Mouse (Mus musculus): ENCODE measurements around the gene Pygo1.

Gene Pygo1

GRCm38 (mm10) chr9:72935309-72935708 lies 9.9 kb downstream of the Pygo1 start:
- no peak for DNase-seq (ENCODE audit: low spot score in 2 of 2)

GRCm38 (mm10) chr9:72936301-72936700 lies 10.9 kb downstream of the Pygo1 start:
- no peak for DNase-seq (ENCODE audit: low spot score in 2 of 2)

- no peak for DNase-seq (ENCODE audit: low spot score in 2 of 2)
These were observed 18.0 kb downstream of the Pygo1 start for GRCm38 (mm10) chr9:72943424-72943823.

- no peak for DNase-seq (ENCODE audit: low spot score in 2 of 2)
These were observed 18.8 kb downstream of the Pygo1 start for GRCm38 (mm10) chr9:72944286-72944685.

- DNase-seq (ENCODE audit: low spot score in 2 of 2) = no peak
These were observed 21.6 kb downstream of the Pygo1 start for GRCm38 (mm10) chr9:72947010-72947409.

GRCm38 (mm10) chr9:72949572-72949971 lies 24.1 kb downstream of the Pygo1 start:
- DNase-seq (ENCODE audit: low spot score in 2 of 2) = no peak

- DNase-seq (ENCODE audit: low spot score in 2 of 2) = no peak
These were observed 29.3 kb downstream of the Pygo1 start for GRCm38 (mm10) chr9:72954746-72955145.

GRCm38 (mm10) chr9:72955546-72955945 lies 30.1 kb downstream of the Pygo1 start:
- no peak for DNase-seq (ENCODE audit: low spot score in 2 of 2)

- DNase-seq (ENCODE audit: low spot score in 2 of 2) = peak; percentile 51 to 62
These were observed 33.3 kb downstream of the Pygo1 start, which contains the start of the genes Dyx1c1 and Gm44503 for GRCm38 (mm10) chr9:72958521-72959450. Gene Dyx1c1, plus strand, starts transcription at chr9:72958785. Gene Gm44503, plus strand, starts transcription at chr9:72958852.

- no peak for DNase-seq (ENCODE audit: low spot score in 2 of 2)
These were observed 35.9 kb downstream of the Pygo1 start for GRCm38 (mm10) chr9:72961346-72961745.

- no peak for DNase-seq (ENCODE audit: low spot score in 2 of 2)
These were observed 36.5 kb downstream of the Pygo1 start for GRCm38 (mm10) chr9:72961959-72962358.

- peak; percentile 10 to 27 for DNase-seq (ENCODE audit: low spot score in 2 of 2)
These were observed 43.1 kb downstream of the Pygo1 start for GRCm38 (mm10) chr9:72968349-72969061.

GRCm38 (mm10) chr9:72969874-72970273 lies 44.4 kb downstream of the Pygo1 start:
- DNase-seq (ENCODE audit: low spot score in 2 of 2) = no peak

- DNase-seq (ENCODE audit: low spot score in 2 of 2) = no peak
These were observed 47.0 kb downstream of the Pygo1 start for GRCm38 (mm10) chr9:72972435-72972834.

- no peak for DNase-seq (ENCODE audit: low spot score in 2 of 2)
These were observed 47.5 kb downstream of the Pygo1 start for GRCm38 (mm10) chr9:72972984-72973383.

GRCm38 (mm10) chr9:72974734-72975133 lies 49.3 kb downstream of the Pygo1 start:
- no peak for DNase-seq (ENCODE audit: low spot score in 2 of 2)

- no peak for DNase-seq (ENCODE audit: low spot score in 2 of 2)
These were observed 49.8 kb downstream of the Pygo1 start for GRCm38 (mm10) chr9:72975242-72975641.

GRCm38 (mm10) chr9:72983066-72983465 lies 57.6 kb downstream of the Pygo1 start:
- no peak for DNase-seq (ENCODE audit: low spot score in 2 of 2)

GRCm38 (mm10) chr9:72985250-72986220 lies 60.1 kb downstream of the Pygo1 start, which contains the start of the genes Ccpg1os and Ccpg1:
Gene Ccpg1os, minus strand, starts transcription at chr9:72985382.
Gene Ccpg1, plus strand, starts transcription at chr9:72985429.
- DNase-seq (ENCODE audit: low spot score in 2 of 2) = peak; percentile 84 to 96

GRCm38 (mm10) chr9:72987703-72988102 lies 62.3 kb downstream of the Pygo1 start:
- no peak for DNase-seq (ENCODE audit: low spot score in 2 of 2)

GRCm38 (mm10) chr9:72988706-72989105 lies 63.3 kb downstream of the Pygo1 start:
- DNase-seq (ENCODE audit: low spot score in 2 of 2) = no peak

Measured in urinary bladder, adult 18-20 months (tissue).